Mouse (Mus musculus) liver, embryonic 14.5 days (tissue): ENCODE measurements around the gene Epm2aip1.

Experiments used
- CTCF ChIP-seq: IDR thresholded peaks from 2 replicates; pipeline ENCODE4 v1.5.1; 2016; ENCODE audit warnings: antibody characterized with exemption, low read depth, control low read depth
- EP300 ChIP-seq: IDR thresholded peaks from 2 replicates; pipeline ENCODE4 v1.6.1; 2016; ENCODE audit warnings: antibody characterized with exemption, low read depth

DNA sequence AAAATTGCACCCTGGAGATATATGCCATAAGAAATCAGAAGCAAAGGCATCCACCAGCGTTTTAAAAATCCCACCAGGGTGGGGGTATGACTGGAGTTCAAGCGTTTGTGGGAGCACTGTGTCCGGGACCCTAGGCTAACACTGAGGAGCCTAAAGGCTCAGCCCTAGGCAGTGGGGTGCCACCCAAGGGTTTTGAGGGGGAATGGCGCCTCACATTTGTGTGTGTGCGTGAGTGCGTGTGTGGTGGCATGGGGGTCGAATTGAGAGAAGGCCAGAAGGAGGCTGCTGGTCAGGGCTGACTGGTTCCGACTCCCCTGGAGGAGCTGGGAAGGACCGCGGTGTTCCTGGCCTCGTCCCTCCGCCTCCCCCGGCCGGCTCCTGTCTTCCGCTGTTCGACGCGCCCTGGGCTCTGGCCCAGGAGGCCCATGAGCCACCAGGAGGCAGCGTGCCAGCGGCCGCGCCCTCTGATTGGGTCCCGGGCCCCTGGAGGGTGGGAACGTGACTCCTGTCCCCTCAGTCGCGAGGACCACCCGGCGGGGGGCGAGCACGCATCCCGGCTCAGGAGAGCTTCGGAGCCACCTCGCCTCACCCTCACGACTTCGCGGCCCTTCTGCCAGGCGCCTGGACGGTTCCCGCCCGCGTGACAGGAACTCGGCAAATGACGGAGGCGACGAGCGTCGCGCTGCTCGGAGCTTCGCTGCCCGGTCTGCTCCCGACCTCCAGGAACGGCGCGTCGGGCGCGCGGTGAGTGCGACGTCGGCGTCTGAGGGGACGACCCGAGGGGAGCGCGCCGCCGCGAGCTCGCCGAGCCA is 39.5 kb downstream of the Epm2aip1 start, which contains the start of gene Trank1:
- TF ChIP-seq CTCF (no peak), EP300 (no peak)
